Mouse (Mus musculus) kidney, adult 2 months (tissue): ENCODE measurements at regions not wholly inside any gene's neighbourhood (a gene's known extent, or its start where the extent isn't known, plus 50 kb on each side); places are given as distances from the start of the nearest gene placed in this dataset.

Source experiments
- CTCF ChIP-seq: fragments of 200-500 bp; conservative IDR thresholded peaks from 2 replicates; pipeline ENCODE4 v1.5.1; 2011; ENCODE audit warnings: low read depth, mild to moderate bottlenecking, control low read depth, low read length, moderate library complexity, mixed read lengths; ENCODE audit not compliant: insufficient read depth, insufficient read length
- POLR2A ChIP-seq: fragments of 200-500 bp; IDR thresholded peaks from one replicate; pipeline ENCODE4 v1.6.1; 2011; ENCODE audit warnings: low read depth, low read length, control low read depth

DNA sequence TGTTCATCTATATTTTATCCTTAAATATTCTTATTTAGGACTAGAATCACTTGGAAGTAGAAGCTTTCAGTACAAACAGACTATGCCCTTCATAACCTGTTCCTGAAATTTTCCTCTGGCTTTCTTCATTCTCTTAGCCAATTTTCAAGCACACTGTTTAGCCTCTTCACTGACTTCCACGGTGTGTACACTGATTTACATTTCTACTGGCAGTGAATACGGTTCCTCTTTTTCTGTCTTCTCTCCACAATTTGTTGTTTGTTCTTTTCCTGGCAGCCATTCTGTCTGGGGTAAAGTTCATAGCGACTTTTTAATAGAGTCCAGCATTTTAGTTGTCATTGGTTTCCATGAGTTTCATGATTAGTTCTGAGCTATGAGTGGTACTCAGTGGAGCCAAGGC, 651.6 kb downstream of the Ryr2 start:
- TF ChIP-seq CTCF (no peak), POLR2A (no peak)
